Mouse (Mus musculus) CD8-positive naive resting alpha-beta T cell, adult 2 months (primary cell): ENCODE data around the gene P2rx1.

ENCODE experiments used
- DNase-seq, 2 experiments: peaks; one replicate each; pipeline ENCODE4 v3.0.0; 2022; ENCODE audit warnings: low read depth in 2 of 2, low spot score in 2 of 2

P2rx1 gene

GRCm38 (mm10) chr11:72987234-72987633 is 11.7 kb upstream of the P2rx1 start:
- no peak for DNase-seq

DNA sequence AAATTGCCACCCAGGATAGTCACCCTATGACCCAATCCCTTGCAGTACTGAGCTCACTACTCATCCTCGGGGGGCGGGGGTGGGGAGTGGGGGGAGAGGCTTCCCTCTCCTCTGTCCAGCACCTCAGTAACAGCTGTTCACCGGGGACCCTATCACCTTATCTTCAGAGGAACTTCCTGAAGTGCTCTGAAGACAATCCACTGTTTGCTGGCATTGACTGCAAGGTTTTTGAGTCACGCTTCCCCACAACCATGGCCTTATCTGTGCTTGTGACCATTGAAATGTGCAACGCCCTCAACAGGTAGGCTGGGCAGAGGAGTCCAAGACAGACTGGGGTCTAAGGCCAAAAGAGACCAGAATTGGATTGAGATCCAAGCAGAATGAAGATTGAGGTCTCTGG is 11.1 kb upstream of the P2rx1 start:
- no peak for DNase-seq

DNA sequence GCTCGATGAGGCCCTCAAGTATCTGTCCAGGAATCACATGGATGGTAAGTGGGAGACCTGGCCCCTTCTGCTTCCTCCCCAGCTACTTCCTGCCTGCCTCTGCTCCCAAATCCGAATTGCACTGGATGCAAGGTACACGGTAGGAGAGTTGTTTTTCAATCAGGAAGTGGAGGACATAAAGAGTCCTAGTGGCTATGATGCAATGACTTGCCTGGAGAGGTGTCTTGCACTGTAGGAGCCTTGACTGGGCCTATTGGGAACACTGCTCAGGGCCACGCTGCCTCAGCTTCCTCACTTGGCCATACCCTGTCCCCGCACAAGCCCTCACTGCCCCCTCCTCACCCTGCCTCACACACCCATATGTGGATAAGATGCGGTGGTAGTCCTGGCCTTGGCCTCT is 9.9 kb upstream of the P2rx1 start:
- DNase-seq = no peak

DNA sequence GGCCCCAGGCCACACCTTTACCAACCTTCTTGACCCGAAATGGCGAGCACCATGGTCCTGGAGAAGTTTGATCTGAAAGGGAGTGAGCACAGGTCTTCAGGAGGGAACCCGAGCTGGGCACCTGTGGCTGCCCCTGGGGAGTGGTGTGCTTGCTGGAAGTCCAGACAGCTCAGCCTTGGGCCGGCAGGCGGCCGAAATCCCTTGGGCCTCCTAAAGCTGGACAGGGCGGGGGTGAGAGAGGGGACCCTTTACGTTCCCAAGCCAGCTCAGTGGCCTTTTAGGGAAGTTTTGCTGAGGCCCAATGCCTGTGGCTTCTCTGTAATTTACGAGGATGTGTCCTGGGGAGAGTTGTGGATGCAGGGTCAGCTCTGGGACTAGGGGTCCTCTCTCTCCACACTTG is 8.2 kb upstream of the P2rx1 start:
- no peak for DNase-seq

GRCm38 (mm10) chr11:72991961-72992360 is 6.9 kb upstream of the P2rx1 start:
- DNase-seq = no peak

GRCm38 (mm10) chr11:72996346-72996745 is 2.6 kb upstream of the P2rx1 start:
- DNase-seq = no peak

- DNase-seq = no peak
These were observed 2.1 kb upstream of the P2rx1 start for GRCm38 (mm10) chr11:72996781-72997180.

GRCm38 (mm10) chr11:72997529-72998326 is 1.2 kb upstream of the P2rx1 start:
- DNase-seq = no peak

DNA sequence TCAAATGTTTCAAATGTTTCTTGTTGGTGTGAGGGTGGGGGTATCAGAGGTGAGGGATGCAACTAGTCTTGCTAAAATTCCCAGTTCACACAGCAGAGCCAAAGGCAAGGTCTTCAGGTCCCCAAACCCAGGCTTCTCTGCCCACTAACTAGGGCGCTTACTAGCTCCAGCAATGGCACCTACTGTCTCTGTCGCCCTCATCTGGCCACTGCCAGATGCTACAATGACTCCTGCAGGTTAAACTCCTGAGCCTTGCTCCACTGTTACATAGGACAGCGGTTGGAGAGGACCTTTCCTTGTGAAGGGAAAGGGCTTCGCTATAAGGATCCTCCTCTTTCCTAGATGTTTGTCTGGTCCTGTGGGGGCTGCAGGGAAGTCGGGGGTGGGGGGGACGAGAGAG is 2.1 kb downstream of the P2rx1 start:
- peak; percentile 35 to 60 for DNase-seq

DNA sequence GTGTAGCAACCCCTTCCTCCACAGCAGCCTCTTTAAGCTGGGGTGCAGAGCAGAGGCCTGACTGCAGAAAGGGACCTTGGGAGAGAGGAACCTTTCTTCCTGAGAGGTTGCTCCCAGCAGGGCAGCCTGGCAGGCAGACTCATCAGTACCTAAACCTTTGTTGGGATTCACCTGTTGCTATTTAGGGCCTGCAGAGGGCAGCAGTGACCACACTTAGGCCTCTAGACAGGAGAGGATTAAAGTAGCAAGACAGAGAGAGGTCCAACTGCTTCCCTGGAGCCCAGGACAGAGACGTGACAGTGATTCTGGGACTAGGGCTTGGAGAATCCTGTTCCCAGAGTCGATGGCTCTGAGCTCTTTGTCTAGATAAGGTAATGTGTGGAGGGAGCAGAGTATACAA is 7.5 kb downstream of the P2rx1 start:
- peak; percentile 35 to 50 for DNase-seq

DNA sequence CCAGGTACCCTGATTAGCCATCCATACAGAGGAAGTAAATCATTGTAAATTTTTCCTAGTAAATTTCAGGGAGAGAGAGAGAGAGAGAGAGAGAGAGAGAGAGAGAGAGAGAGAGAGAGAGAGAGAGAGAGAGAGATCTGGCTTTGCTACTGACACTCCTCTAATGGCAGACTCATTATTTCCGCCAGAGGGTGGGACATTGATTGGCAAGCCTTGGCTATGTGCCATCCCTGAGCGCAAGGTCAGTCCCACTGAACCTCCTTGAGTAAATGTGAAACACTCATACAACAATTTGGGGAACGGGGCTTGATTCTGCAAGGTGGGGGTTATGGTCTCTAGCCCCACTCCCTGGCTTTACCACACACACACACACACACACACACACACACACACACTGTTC is 8.2 kb downstream of the P2rx1 start:
- no peak for DNase-seq

DNA sequence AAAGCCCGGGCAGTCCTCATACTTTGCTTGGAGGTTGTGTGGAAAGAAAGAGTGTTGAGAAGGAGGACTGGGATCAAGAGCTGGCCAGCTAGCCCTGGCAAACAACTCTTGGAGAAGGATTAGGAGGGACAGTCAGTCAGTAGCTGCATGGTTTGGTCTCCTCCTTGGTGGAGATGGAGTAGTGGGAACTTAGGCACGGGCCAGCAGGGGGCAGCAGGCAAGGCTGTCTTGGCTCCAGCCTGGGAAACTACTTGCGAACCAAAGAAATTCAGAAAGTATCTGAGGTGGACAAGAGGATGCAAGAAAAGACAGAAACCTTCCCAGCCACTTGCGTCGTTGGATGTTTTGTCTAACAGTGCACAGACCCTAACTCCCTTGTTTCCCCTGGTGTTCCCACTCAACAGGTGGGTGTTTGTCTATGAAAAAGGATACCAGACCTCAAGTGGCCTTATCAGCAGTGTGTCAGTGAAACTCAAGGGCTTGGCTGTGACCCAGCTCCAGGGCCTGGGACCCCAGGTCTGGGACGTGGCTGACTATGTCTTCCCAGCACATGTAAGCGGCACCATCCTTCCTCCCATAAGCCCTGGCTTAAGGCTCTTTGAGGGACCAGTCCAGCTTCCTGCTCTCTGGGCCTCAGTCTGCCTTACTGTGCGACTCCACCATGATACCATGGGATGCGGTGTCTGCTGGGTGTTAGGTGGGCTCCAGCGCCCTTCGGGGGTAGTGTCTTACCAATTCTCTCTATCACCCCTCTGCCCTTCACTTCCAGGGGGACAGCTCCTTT is 9.0 kb downstream of the P2rx1 start:
- DNase-seq = peak; percentile 40 to 55

- DNase-seq = no peak
These were observed 9.9 kb downstream of the P2rx1 start for GRCm38 (mm10) chr11:73008826-73009225.

DNA sequence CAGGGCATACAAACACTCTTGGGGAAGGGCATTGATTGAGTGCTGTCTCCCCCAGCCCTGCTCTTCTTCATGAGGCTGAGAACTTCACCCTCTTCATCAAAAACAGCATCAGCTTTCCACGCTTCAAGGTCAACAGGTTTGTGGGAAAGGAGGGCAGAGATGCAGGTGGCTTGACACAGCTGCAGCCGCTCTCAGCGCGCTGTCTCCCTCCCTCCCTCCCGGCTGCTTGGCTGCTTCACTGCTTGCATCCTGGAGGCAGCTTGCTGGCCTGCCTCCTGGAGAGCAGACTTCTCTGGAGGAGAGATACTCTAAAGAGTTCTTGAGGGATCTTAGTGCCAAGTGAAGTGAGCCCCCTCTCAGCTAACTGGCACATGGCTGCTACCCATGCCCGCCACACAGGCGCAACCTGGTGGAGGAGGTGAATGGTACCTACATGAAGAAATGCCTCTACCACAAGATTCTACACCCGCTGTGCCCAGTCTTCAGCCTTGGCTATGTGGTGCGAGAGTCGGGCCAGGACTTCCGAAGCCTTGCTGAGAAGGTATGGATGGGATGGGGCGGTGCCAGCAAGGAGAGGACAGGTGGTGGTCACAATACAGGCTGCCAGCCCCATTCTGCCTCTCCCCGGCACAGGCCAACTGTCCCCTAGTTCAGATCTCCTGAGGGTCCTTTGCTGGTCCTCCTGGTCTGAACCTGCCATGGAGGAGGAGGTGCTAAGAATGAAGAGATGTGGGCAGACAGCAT is 10.8 kb downstream of the P2rx1 start:
- DNase-seq = no peak

DNA sequence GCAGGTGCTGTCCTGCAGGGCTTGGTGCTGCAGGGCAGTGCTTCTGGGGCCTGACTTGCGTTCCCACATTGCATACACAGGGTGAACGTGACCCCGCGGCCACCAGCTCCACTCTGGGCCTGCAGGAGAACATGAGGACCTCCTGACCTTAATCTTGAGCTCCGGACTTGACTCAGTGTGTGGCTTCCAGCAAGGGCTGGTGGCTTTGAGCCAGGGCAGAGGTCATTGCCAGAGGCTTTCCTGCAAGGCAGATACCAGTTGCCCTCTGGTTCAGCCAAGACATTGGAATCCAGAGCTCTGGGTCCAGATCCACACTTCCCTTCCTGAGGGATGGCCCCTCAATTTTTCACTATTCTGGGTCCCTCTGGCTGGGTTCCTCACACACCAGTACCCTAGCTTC is 15.1 kb downstream of the P2rx1 start:
- DNase-seq = no peak

DNA sequence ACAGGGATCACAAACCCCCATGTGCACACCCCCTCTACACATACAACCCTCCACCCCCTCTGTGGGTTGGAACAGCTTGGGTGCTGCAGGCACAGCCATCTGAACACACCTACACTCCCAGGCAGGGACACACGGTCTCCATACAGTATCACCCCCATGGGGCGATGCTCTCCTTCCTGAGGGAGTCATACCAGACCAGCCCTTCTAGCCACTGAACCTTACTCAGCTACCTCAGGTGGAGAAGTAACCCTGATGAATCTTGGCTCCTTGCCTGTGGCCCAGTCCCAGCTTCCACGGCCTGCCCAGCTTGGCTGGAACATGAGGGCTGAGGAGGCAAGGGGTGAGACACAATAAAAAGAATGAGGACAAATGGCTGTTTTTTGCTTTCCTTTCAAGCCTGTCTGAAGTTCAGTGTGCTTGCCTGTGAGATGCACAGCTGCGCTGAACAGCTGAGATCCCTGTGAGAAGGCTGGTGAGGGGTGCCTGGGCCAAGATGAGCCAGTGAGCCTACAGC is 16.0 kb downstream of the P2rx1 start:
- DNase-seq = no peak

DNA sequence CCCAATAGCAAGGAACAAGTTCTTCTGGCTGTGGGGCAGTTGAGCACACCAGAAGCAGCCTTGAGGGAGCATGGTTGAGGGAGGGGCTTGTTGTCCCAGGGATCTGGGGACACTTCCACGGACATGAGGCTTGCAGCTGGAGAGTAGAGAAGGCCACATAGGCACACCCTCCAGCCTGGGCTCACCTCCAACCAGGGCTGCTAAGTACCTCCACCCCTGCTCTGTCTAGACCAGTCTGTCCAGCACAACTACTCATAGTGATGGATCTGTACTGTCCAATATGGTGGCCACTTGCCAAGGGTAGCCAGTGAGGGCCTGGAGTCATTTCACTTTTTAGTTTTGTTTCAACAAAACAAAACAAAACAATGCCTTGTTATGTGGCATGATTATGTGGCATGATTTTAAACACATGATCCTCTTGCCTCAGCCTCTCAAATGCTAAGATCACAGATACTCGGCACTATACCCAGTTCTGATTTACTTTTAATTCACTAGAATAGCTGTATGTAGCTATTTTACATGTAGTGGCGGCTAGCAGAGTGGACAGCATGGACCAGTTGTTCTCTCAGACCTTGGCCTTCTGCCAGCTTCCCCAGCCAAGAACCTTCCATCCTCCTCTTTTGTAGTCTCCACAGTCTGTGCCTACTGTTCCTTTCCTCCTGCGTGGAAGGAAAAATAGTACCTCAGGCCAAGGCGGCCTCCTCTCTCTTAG is 16.6 kb downstream of the P2rx1 start:
- no peak for DNase-seq

DNA sequence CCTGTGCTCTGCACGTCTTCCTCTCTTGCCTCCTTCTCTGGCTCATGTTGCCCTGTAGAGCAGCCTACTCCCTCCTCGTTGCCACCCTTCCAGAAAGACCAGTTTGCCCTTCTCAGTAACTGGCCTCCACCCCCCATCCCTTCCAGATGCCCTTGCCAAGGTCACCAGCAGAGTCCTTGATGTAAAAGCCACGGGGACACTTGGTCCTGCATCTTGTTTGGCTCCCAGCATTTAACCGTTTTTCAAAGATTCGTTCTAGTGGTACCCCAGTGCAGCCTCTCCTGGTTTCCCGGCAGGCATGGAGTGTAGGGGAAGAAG is 17.2 kb downstream of the P2rx1 start:
- no peak for DNase-seq

DNA sequence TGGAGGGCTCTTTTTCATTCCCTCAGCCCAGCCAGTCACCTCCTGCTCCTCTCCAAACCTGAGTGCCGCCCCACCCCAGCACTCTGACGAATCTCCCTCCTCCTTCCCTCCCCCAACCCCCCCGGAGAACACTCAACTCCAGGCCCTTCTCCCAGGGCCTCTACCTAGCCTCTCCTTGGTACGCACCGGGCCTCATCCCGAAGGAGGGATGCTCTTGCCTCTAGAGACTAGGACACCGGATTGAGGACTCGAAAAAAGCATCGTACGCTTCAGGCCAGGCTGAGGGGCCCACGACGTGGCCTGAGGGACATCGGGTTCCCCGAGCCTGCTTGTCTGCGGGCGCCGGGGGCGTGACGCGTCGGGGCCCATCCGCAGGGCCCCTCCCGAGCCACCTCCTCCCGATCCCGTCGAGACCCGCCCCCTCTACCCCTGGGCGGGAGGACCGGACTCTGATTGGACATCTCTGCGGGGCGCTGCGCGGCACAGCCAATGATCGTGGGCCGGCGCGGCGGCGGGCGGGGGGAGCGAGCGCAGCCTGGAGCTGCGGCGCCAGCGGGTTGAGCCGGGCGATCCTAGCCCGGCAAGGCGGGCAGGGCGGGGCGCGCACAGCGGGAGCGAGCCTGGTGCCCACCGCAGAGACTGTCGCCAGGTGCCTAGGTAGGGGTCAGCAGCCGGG is 19.7 kb downstream of the P2rx1 start, which contains the start of gene Camkk1:
Gene Camkk1, plus strand, starts transcription at position 538 of the 676 bp plus-strand sequence.
- DNase-seq = peak; percentile 85

GRCm38 (mm10) chr11:73019147-73019795 is 20.4 kb downstream of the P2rx1 start:
- peak; percentile 85 to 88 for DNase-seq
